Mouse (Mus musculus) liver, embryonic 13.5 days (tissue): ENCODE measurements around the gene Irx3. TPM values are rescaled to one million over a fixed set of nuclear protein-coding genes. Genes with fewer than 3 reads are reported as not detected.

ENCODE experiments used
- ATAC-seq: fragments of 200-750 bp; cut with Nextera tagmentation; 2 replicates; pipeline ENCODE4 v1.8.0; 2017; ENCODE audit warnings: low read depth, mild to moderate bottlenecking, moderate number of reproducible peaks, moderate library complexity
- DNase-seq: peaks from one replicate; pipeline ENCODE4 v3.0.0; 2022
- H3K27ac ChIP-seq: fragments of 300-500 bp; sonication (generic); 2 replicates; pipeline ENCODE4 v1.5.1; 2015; ENCODE audit warnings: moderate library complexity, mild to moderate bottlenecking, inconsistent platforms
- H3K27me3 ChIP-seq: fragments of 300-500 bp; sonication (generic); 2 replicates; pipeline ENCODE4 v1.6.1; 2015; ENCODE audit warnings: mild to moderate bottlenecking, inconsistent platforms
- H3K36me3 ChIP-seq: fragments of 300-500 bp; sonication (generic); 2 replicates; pipeline ENCODE4 v1.6.1; 2015; ENCODE audit warnings: mild to moderate bottlenecking, inconsistent platforms
- H3K4me1 ChIP-seq: fragments of 300-500 bp; sonication (generic); replicated peaks from 2 replicates; pipeline ENCODE4 v1.6.1; 2015; ENCODE audit warnings: inconsistent platforms
- H3K4me2 ChIP-seq: fragments of 300-500 bp; sonication (generic); 2 replicates; pipeline ENCODE4 v1.6.1; 2015; ENCODE audit warnings: inconsistent platforms, mild to moderate bottlenecking, moderate library complexity
- H3K4me3 ChIP-seq: fragments of 300-500 bp; sonication (generic); replicated peaks from 2 replicates; pipeline ENCODE4 v1.5.1; 2015; ENCODE audit warnings: mild to moderate bottlenecking, inconsistent platforms
- H3K9ac ChIP-seq: fragments of 300-500 bp; sonication (generic); 2 replicates; pipeline ENCODE4 v1.6.1; 2015; ENCODE audit warnings: mild to moderate bottlenecking, inconsistent platforms
- H3K9me3 ChIP-seq: fragments of 300-500 bp; sonication (generic); replicated peaks from 2 replicates; pipeline ENCODE4 v1.6.1; 2016; ENCODE audit warnings: inconsistent platforms
- WGBS: fragments of 180-500 bp; shearing (Covaris S2); methylation state at CpG from one replicate; pipeline ENCODE4 v1.1.7; 2015; ENCODE audit not compliant: insufficient replicate concordance; 5-methylcytosine and 5-hydroxymethylcytosine counted together
- polyA plus RNA-seq: library from polyadenylated mRNA; unstranded; fragments of >200 nt; fragmentation: Nextera tagmentation; extraction: Ambion mirVana; gene quantifications from 2 replicates; pipeline ENCODE4 v1.2.1, GENCODE M21; 2015

The Irx3 gene
- polyA plus RNA-seq, 1 experiment from 2014 or later: 0.06 TPM

GRCm38 (mm10) chr8:91819778-91820177 is 17.9 kb upstream of the Irx3 start:
- Histone ChIP-seq H3K27ac (no peak overlapping the region), H3K27me3 (peaks cover 12% of the 10 kb centered on the region; the same call in 1 of the 2 replicates), H3K4me3 (no peak overlapping the region), H3K36me3 (no peaks in the 10 kb centered on the region), H3K9ac (no peak overlapping the region), H3K4me2 (no peak overlapping the region), H3K9me3 (no peaks in the 10 kb centered on the region), H3K4me1 (peaks cover 5% of the 10 kb centered on the region; the same call in 1 of the 2 replicates)
- no peak for ATAC-seq
- DNase-seq: no peak
- 52% methylated on average over 4 of the region's 4 CpGs for WGBS

GRCm38 (mm10) chr8:91818784-91819183 is 16.9 kb upstream of the Irx3 start:
- ATAC-seq: no peak
- Histone ChIP-seq H3K9ac (no peak overlapping the region), H3K4me3 (no peak overlapping the region), H3K27me3 (peaks cover 15% of the 10 kb centered on the region; the same call in 1 of the 2 replicates), H3K4me2 (no peak overlapping the region), H3K4me1 (peaks cover 5% of the 10 kb centered on the region; the same call in 1 of the 2 replicates), H3K36me3 (no peaks in the 10 kb centered on the region), H3K27ac (no peak overlapping the region), H3K9me3 (no peaks in the 10 kb centered on the region)
- 15% methylated on average over 3 of the region's 3 CpGs for WGBS
- no peak for DNase-seq

GRCm38 (mm10) chr8:91814106-91814505 is 12.2 kb upstream of the Irx3 start:
- no peaks in the 10 kb centered on the region for H3K9me3 ChIP-seq
- H3K4me2 ChIP-seq: no peak overlapping the region
- peaks cover 5% of the 10 kb centered on the region; the same call in 1 of the 2 replicates for H3K4me1 ChIP-seq
- no peak for DNase-seq
- H3K9ac ChIP-seq: no peak overlapping the region
- H3K27me3 ChIP-seq: peaks cover 25% of the 10 kb centered on the region
- H3K27ac ChIP-seq: no peak overlapping the region
- no peak overlapping the region for H3K4me3 ChIP-seq
- ATAC-seq: no peak
- 75% methylated on average over 4 of the region's 4 CpGs for WGBS
- no peaks in the 10 kb centered on the region for H3K36me3 ChIP-seq

- peaks cover 79% of the 10 kb centered on the region for H3K27me3 ChIP-seq
- no peaks in the 10 kb centered on the region for H3K9me3 ChIP-seq
- WGBS: 6% methylated on average over 12 of the region's 12 CpGs
- no peak overlapping the region for H3K4me3 ChIP-seq
- H3K4me2 ChIP-seq: no peak overlapping the region
- ATAC-seq (no peak), DNase-seq (no peak)
- no peaks in the 10 kb centered on the region for H3K36me3 ChIP-seq
- peaks cover 14% of the 10 kb centered on the region; the same call in 1 of the 2 replicates for H3K4me1 ChIP-seq
- no peak overlapping the region for H3K27ac ChIP-seq
- H3K9ac ChIP-seq: no peak overlapping the region
Measured at GRCm38 (mm10) chr8:91806720-91807241, 4.9 kb upstream of the Irx3 start.

- Histone ChIP-seq H3K4me3 (no peak overlapping the region), H3K27me3 (peaks cover 85% of the 10 kb centered on the region), H3K4me2 (no peak overlapping the region), H3K27ac (no peak overlapping the region), H3K9me3 (no peaks in the 10 kb centered on the region), H3K9ac (no peak overlapping the region), H3K36me3 (no peaks in the 10 kb centered on the region), H3K4me1 (peaks cover 18% of the 10 kb centered on the region; the same call in 1 of the 2 replicates)
- ATAC-seq (no peak), DNase-seq (no peak)
- 3% methylated on average over 33 of the region's 33 CpGs for WGBS
Measured at GRCm38 (mm10) chr8:91806084-91806719, 4.3 kb upstream of the Irx3 start.

GRCm38 (mm10) chr8:91805254-91805671 is 3.4 kb upstream of the Irx3 start:
- Histone ChIP-seq H3K9me3 (no peaks in the 10 kb centered on the region), H3K9ac (no peak overlapping the region), H3K27me3 (peaks cover 94% of the 10 kb centered on the region), H3K36me3 (no peaks in the 10 kb centered on the region), H3K4me1 (peaks cover 27% of the 10 kb centered on the region), H3K4me2 (peak overlapping the region; percentile 33), H3K4me3 (peak overlapping the region; percentile 21), H3K27ac (no peak overlapping the region)
- no peak for ATAC-seq
- under 1% methylated on average over 32 of the region's 32 CpGs for WGBS
- DNase-seq: no peak

- Histone ChIP-seq H3K9ac (no peak overlapping the region), H3K4me3 (no peak overlapping the region), H3K4me1 (peaks cover 34% of the 10 kb centered on the region), H3K27me3 (peaks cover 100% of the 10 kb centered on the region), H3K36me3 (no peaks in the 10 kb centered on the region), H3K9me3 (no peaks in the 10 kb centered on the region), H3K4me2 (no peak overlapping the region), H3K27ac (no peak overlapping the region)
- ATAC-seq (no peak), DNase-seq (no peak)
- 4% methylated on average over 36 of the region's 36 CpGs for WGBS
Measured at GRCm38 (mm10) chr8:91804403-91805253, 2.8 kb upstream of the Irx3 start.

- Histone ChIP-seq H3K36me3 (no peaks in the 10 kb centered on the region), H3K4me2 (no peak overlapping the region), H3K4me1 (peaks cover 38% of the 10 kb centered on the region), H3K27ac (no peak overlapping the region), H3K27me3 (peaks cover 100% of the 10 kb centered on the region), H3K9me3 (no peaks in the 10 kb centered on the region), H3K9ac (no peak overlapping the region), H3K4me3 (no peak overlapping the region)
- ATAC-seq: no peak
- WGBS: 3% methylated on average over 28 of the region's 28 CpGs
- DNase-seq: no peak
Measured at GRCm38 (mm10) chr8:91803515-91804402, 1.9 kb upstream of the Irx3 start.

GRCm38 (mm10) chr8:91802401-91803322 is 795 bp upstream of the Irx3 start:
- DNase-seq: no peak
- WGBS: 4% methylated on average over 29 of the region's 29 CpGs
- Histone ChIP-seq H3K4me1 (peaks cover 44% of the 10 kb centered on the region), H3K27ac (no peak overlapping the region), H3K36me3 (no peaks in the 10 kb centered on the region), H3K9me3 (no peaks in the 10 kb centered on the region), H3K4me3 (peak overlapping the region; percentile 51), H3K9ac (no peak overlapping the region), H3K27me3 (peaks cover 100% of the 10 kb centered on the region), H3K4me2 (peak overlapping the region; percentile 68)
- ATAC-seq: no peak

- under 1% methylated on average over 39 of the region's 57 CpGs for WGBS
- Histone ChIP-seq H3K4me2 (peak overlapping the region; percentile 68), H3K9ac (no peak overlapping the region), H3K27me3 (peaks cover 100% of the 10 kb centered on the region), H3K27ac (no peak overlapping the region), H3K9me3 (no peaks in the 10 kb centered on the region), H3K4me1 (peaks cover 41% of the 10 kb centered on the region), H3K36me3 (no peaks in the 10 kb centered on the region), H3K4me3 (peak overlapping the region; percentile 51)
- peak; percentile 53 for ATAC-seq
- DNase-seq: no peak
Measured at GRCm38 (mm10) chr8:91801241-91801811, 541 bp downstream of the Irx3 start.
